22 mouse cellular contexts compared by ENCODE assay signal in the genomic region with DNA sequence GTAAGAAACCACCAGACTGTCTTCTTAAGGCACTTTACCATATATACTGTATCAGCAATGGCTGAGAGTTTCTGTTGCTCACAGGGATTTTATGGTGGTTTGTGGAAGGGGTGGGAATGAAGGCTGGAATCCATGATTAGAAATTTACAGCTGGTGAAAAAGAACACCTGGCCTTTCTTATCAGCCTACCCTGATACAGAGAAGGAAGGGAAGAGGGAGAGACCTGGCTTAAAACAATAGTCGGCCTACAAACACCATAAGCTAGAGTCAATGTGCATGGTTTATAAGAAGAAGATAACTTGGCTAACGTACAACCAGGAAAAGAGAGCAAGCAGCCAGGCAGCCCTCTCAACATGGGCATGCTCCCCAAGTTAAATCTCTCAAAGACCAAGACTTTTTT. TPM values are rescaled to one million over a fixed set of nuclear protein-coding genes. Genes with fewer than 3 reads are reported as not detected.
DNase-seq lines count a peak whose midpoint lies in the region; ATAC-seq and TF ChIP-seq lines count a peak whose summit lies in the region.
"Had no signal": no experiment of that assay in that cellular context is flagged by ENCODE, and none has a peak within 500 bp of the region (broad histone marks: within the 10 kb centered on the region; RNA-seq: fewer than 3 reads in every experiment).

No protein-coding gene starts in this region.

- no peak for DNase-seq in kidney, adult 8-10 months
- no peak for DNase-seq in midbrain, postnatal 0 days (ENCODE audit: low spot score)
- no peak for DNase-seq in thymus, postnatal 14 days
- DNase-seq: adrenal gland, adult 2 months; adrenal gland, adult 8-10 months; adrenal gland, postnatal 10 days; adrenal gland, postnatal 14 days; adrenal gland, postnatal 25 days; adrenal gland, postnatal 36 days; B cell, adult 2 months; cerebellum, adult 11 months; cerebellum, adult 11-12 months had no signal

- no peaks in the 10 kb centered on the region for H3K4me1 ChIP-seq in intestine, embryonic 15.5 days (replicated peaks)
- no peaks in the 10 kb centered on the region for H3K4me1 ChIP-seq in intestine, embryonic 16.5 days (ENCODE audit: control insufficient read depth, insufficient read depth, low read length)
- no peaks in the 10 kb centered on the region for H3K4me1 ChIP-seq in intestine, postnatal 0 days (replicated peaks; ENCODE audit: control insufficient read depth, insufficient read depth, low read length)
- H3K4me1 ChIP-seq in small intestine, adult 2 months (ENCODE audit: control insufficient read depth, insufficient read depth, insufficient read length, low read length), result peaks cover 9% of the 10 kb centered on the region; the same call in 1 of the 2 replicates
- H3K4me1 ChIP-seq in midbrain, postnatal 0 days (ENCODE audit: insufficient read depth, low read length), result no peaks in the 10 kb centered on the region

- WGBS in intestine, embryonic 15.5 days, result 64% methylated on average over 2 of the region's 2 CpGs
- 45% methylated on average over 2 of the region's 2 CpGs for WGBS in intestine, embryonic 16.5 days
- WGBS in intestine, postnatal 0 days, result 46% methylated on average over 2 of the region's 2 CpGs
- WGBS in small intestine, adult 2 months, result 17% methylated on average over 2 of the region's 2 CpGs
- 94% methylated on average over 2 of the region's 2 CpGs for WGBS in midbrain, postnatal 0 days

- ATAC-seq in intestine, embryonic 15.5 days, result peak; percentile 92
- peak; percentile 93 for ATAC-seq in intestine, embryonic 16.5 days
- ATAC-seq in intestine, postnatal 0 days, result peak; percentile 86
- ATAC-seq in monocyte, adult 5-6 weeks (replicated peaks; ENCODE audit: insufficient number of reproducible peaks, low FRiP score, low TSS enrichment, poor library complexity, severe bottlenecking), result no peak
- no peak for ATAC-seq in midbrain, postnatal 0 days (ENCODE audit: low FRiP score)
- ATAC-seq: activated CD4-positive, CD25-positive, alpha-beta regulatory T cell, adult 4 months; CD4-positive, CD25-positive, alpha-beta regulatory T cell, adult 4 months; Patski had no signal

- TF ChIP-seq POLR2A in small intestine, adult 2 months (IDR thresholded peaks at IDR 0.05; ENCODE audit: low read depth, low read length), result no peak

- H3K9ac ChIP-seq in intestine, embryonic 15.5 days, result no peak overlapping the region
- no peak overlapping the region for H3K9ac ChIP-seq in intestine, embryonic 16.5 days (ENCODE audit: low read depth, low read length)
- H3K9ac ChIP-seq in intestine, postnatal 0 days (ENCODE audit: low read depth, low read length), result no peak overlapping the region
- H3K9ac ChIP-seq in midbrain, postnatal 0 days (replicated peaks; ENCODE audit: low read length, poor library complexity, severe bottlenecking), result no peak overlapping the region

- H3K27ac ChIP-seq in intestine, embryonic 15.5 days, result no peak overlapping the region
- H3K27ac ChIP-seq in intestine, embryonic 16.5 days (ENCODE audit: low read length), result peak overlapping the region; percentile 46; the same call in 1 of the 2 replicates
- no peak overlapping the region for H3K27ac ChIP-seq in intestine, postnatal 0 days (ENCODE audit: low read depth, low read length)
- peak overlapping the region; percentile 57; the same call in 1 of the 2 replicates for H3K27ac ChIP-seq in small intestine, adult 2 months (ENCODE audit: insufficient read depth, low read depth, low read length)
- H3K27ac ChIP-seq in midbrain, postnatal 0 days (ENCODE audit: low read depth, low read length), result no peak overlapping the region

- no peaks in the 10 kb centered on the region for H3K27me3 ChIP-seq in intestine, embryonic 15.5 days (replicated peaks)
- H3K27me3 ChIP-seq in intestine, embryonic 16.5 days (replicated peaks; ENCODE audit: control insufficient read depth, insufficient read depth, low read length), result no peaks in the 10 kb centered on the region
- no peaks in the 10 kb centered on the region for H3K27me3 ChIP-seq in intestine, postnatal 0 days (replicated peaks; ENCODE audit: control insufficient read depth, insufficient read depth, low read length)
- H3K27me3 ChIP-seq in small intestine, adult 2 months (ENCODE audit: control insufficient read depth, insufficient read depth, low read length), result no peaks in the 10 kb centered on the region
- H3K27me3 ChIP-seq in midbrain, postnatal 0 days (ENCODE audit: insufficient read depth, low read length), result no peaks in the 10 kb centered on the region
- H3K27me3 ChIP-seq: CH12.LX had no signal

- no peak overlapping the region for H3K4me2 ChIP-seq in intestine, embryonic 15.5 days (replicated peaks)
- H3K4me2 ChIP-seq in intestine, embryonic 16.5 days (ENCODE audit: low read depth, low read length), result no peak overlapping the region
- H3K4me2 ChIP-seq in intestine, postnatal 0 days (replicated peaks; ENCODE audit: low read depth), result no peak overlapping the region
- H3K4me2 ChIP-seq in midbrain, postnatal 0 days (ENCODE audit: low read depth, low read length, poor library complexity, severe bottlenecking), result no peak overlapping the region

- no peak overlapping the region for H3K4me3 ChIP-seq in intestine, embryonic 15.5 days (replicated peaks)
- no peak overlapping the region for H3K4me3 ChIP-seq in intestine, embryonic 16.5 days (ENCODE audit: low read length)
- no peak overlapping the region for H3K4me3 ChIP-seq in intestine, postnatal 0 days (ENCODE audit: low read depth, low read length)
- no peak overlapping the region for H3K4me3 ChIP-seq in small intestine, adult 2 months (ENCODE audit: low read depth, low read length)
- H3K4me3 ChIP-seq in midbrain, postnatal 0 days (ENCODE audit: low read depth, low read length), result no peak overlapping the region

- H3K36me3 ChIP-seq in intestine, embryonic 15.5 days, result no peaks in the 10 kb centered on the region
- H3K36me3 ChIP-seq in intestine, embryonic 16.5 days (ENCODE audit: control insufficient read depth, insufficient read depth, low read length), result no peaks in the 10 kb centered on the region
- H3K36me3 ChIP-seq in intestine, postnatal 0 days (ENCODE audit: control insufficient read depth, insufficient read depth), result no peaks in the 10 kb centered on the region
- no peaks in the 10 kb centered on the region; the same call in 1 of the 2 replicates for H3K36me3 ChIP-seq in small intestine, adult 2 months (ENCODE audit: control insufficient read depth, insufficient read depth, low read length)
- H3K36me3 ChIP-seq in midbrain, postnatal 0 days (ENCODE audit: insufficient read depth, low read length), result no peaks in the 10 kb centered on the region
- H3K36me3 ChIP-seq: G1E had no signal

- TF ChIP-seq CTCF in intestine, postnatal 0 days (IDR thresholded peaks at IDR 0.05; ENCODE audit: low read depth), result no peak
- TF ChIP-seq CTCF in small intestine, adult 2 months (IDR thresholded peaks at IDR 0.05; ENCODE audit: extremely low read depth, insufficient read length, insufficient replicate concordance, low read depth, low read length), result no peak
- no peak for TF ChIP-seq CTCF in midbrain, postnatal 0 days (IDR thresholded peaks at IDR 0.05)

- no peaks in the 10 kb centered on the region for H3K9me3 ChIP-seq in intestine, embryonic 15.5 days
- H3K9me3 ChIP-seq in intestine, embryonic 16.5 days (ENCODE audit: control insufficient read depth, low read length), result no peaks in the 10 kb centered on the region
- no peaks in the 10 kb centered on the region for H3K9me3 ChIP-seq in intestine, postnatal 0 days (ENCODE audit: control insufficient read depth)
- no peaks in the 10 kb centered on the region for H3K9me3 ChIP-seq in midbrain, postnatal 0 days (ENCODE audit: low read length)
- H3K9me3 ChIP-seq: G1E had no signal

RNA-seq across cellular contexts. Expression of gene Far2, which starts 37.3 kb away (rescaled TPM):
- 5.0 and 6.1 TPM in 2 replicates for polyA plus RNA-seq in intestine, embryonic 15.5 days (2015; fragmentation: Nextera tagmentation; extraction: Ambion mirVana)
- polyA plus RNA-seq in intestine, embryonic 16.5 days (2015; fragmentation: Nextera tagmentation; extraction: Ambion mirVana), result 7.8 and 8.4 TPM in 2 replicates
- polyA plus RNA-seq in intestine, postnatal 0 days (2015; fragmentation: Nextera tagmentation; extraction: Ambion mirVana), result 8.7 and 9.2 TPM in 2 replicates
- 6.8 and 12.2 TPM in 2 replicates for polyA plus RNA-seq in small intestine, adult 2 months (2012; rRNA removed)
- 1.6 to 2.6 TPM (median 1.9 TPM) in 3 replicates for total RNA-seq in monocyte, adult 5-6 weeks (2017)
- 39.8 and 40.2 TPM in 2 replicates for total RNA-seq in midbrain, postnatal 0 days (2014; rRNA removed)
- polyA plus RNA-seq in midbrain, postnatal 0 days (2015; fragmentation: Nextera tagmentation; extraction: Ambion mirVana), result 34.9 and 35.2 TPM in 2 replicates

Comparison
In these comparisons a context has a peak if more than half of its experiments do, and no peak if none do; other contexts are left out.
1. H3K27ac ChIP-seq: peak in intestine, embryonic 16.5 days (single experiment) and small intestine, adult 2 months (single experiment); none in intestine, embryonic 15.5 days (single experiment), intestine, postnatal 0 days (single experiment) and midbrain, postnatal 0 days (single experiment).
2. ATAC-seq: peak in intestine, embryonic 15.5 days (single experiment), intestine, embryonic 16.5 days (single experiment) and intestine, postnatal 0 days (single experiment); none in monocyte, adult 5-6 weeks (single experiment) and midbrain, postnatal 0 days (single experiment).